Mouse (Mus musculus) hematopoietic multipotent progenitor cell, adult 10-12 weeks (in vitro differentiated cells): ENCODE measurements around the gene Olfr716. TPM values are rescaled to one million over a fixed set of nuclear protein-coding genes. Genes with fewer than 3 reads are reported as not detected.

Experiments used
- polyA plus RNA-seq: library from polyadenylated mRNA; stranded (reverse); fragments of >175 nt; gene quantifications from 2 replicates; pipeline ENCODE4 v1.2.3, GENCODE M21; 2012; ENCODE audit warnings: low replicate concordance

Gene Olfr716
- not detected in 2 replicates for polyA plus RNA-seq

GRCm38 (mm10) chr7:107138027-107138426, at the start of gene Olfr716:
Gene Olfr716 (plus strand): TSS chr7:107138327.

DNA sequence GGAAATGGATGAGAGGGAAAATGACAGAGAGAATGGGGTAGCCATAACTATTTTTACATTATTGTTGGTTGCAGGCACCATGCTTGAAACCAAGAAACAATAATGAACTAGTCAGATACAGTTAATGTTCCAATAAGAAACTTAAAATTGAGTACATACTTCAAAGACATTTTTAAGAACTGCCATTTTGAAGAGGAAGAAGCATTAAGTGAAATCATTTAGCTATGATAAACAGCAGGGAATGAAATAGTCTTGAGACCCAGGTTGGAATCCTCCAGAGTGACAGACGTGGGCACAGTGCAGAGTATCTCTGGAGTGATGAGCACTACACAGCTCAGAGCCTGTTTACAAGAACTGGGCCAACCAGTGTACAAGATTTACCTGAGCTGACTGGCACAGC, 45.2 kb upstream of the Olfr716 start, which contains the start of gene Olfr17:
Gene Olfr17 (plus strand): TSS at position 301 of the 400 bp plus-strand sequence.

DNA sequence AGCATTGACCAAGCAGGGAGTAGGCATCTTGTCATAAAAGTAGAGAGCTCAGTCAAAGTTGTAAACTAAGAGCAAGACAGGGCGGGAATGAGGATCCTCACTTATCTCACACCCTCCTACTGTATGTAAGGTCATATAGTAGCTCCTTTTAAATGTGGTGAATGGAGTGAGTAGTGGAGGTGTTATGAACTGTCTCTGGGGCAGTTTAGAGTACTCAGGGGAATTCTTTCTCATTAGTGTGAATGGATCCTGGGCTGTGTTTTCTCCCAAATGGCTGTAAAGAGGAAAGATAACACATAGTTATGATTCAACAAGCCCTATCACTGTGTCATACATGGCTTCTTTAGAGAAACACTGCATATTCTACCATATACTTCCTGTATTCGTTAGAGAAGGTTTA, 27.9 kb upstream of the Olfr716 start, which contains the start of gene Olfr715b:
Gene Olfr715b (minus strand): TSS at position 101 of the 400 bp plus-strand sequence.

GRCm38 (mm10) chr7:107130983-107131382, 7.1 kb upstream of the Olfr716 start, which contains the start of gene Olfr715:
Gene Olfr715 (minus strand): TSS chr7:107131083.

GRCm38 (mm10) chr7:107166690-107167089, 28.6 kb downstream of the Olfr716 start, which contains the start of gene Nlrp14:
Gene Nlrp14 (plus strand): TSS chr7:107166990.

Other genes with a start within 250 kb of the Olfr716 start
- gene Olfr707, start 237.1 kb upstream of the Olfr716 start, polyA plus RNA-seq, result not detected in 2 replicates
- not detected in 2 replicates for gene Olfr1532-ps1, start 230.3 kb upstream of the Olfr716 start, polyA plus RNA-seq
- not detected in 2 replicates for gene Olfr709-ps1, start 206.1 kb upstream of the Olfr716 start, polyA plus RNA-seq
- not detected in 2 replicates for gene Olfr710, start 190.0 kb upstream of the Olfr716 start, polyA plus RNA-seq
- gene Olfr6, start 174.4 kb upstream of the Olfr716 start, polyA plus RNA-seq, result 0.03 TPM in 1 of 2 replicates, not detected in the other
- not detected in 2 replicates for gene Olfr711, start 162.9 kb upstream of the Olfr716 start, polyA plus RNA-seq
- not detected in 2 replicates for gene Olfr2, start 132.3 kb upstream of the Olfr716 start, polyA plus RNA-seq
- not detected in 2 replicates for gene Olfr713, start 107.2 kb upstream of the Olfr716 start, polyA plus RNA-seq
- not detected in 2 replicates for gene Olfr714, start 67.3 kb upstream of the Olfr716 start, polyA plus RNA-seq
- gene Olfr17, start 45.1 kb upstream of the Olfr716 start, polyA plus RNA-seq, result not detected in 2 replicates
- gene Olfr715b, start 28.0 kb upstream of the Olfr716 start, polyA plus RNA-seq, result not detected in 2 replicates
- gene Olfr715, start 7.2 kb upstream of the Olfr716 start, polyA plus RNA-seq, result not detected in 2 replicates
- gene Nlrp14, start 28.7 kb downstream of the Olfr716 start, polyA plus RNA-seq, result not detected in 2 replicates
- gene Rbmxl2, start 71.1 kb downstream of the Olfr716 start, polyA plus RNA-seq, result not detected in 2 replicates
- gene Syt9, start 232.4 kb downstream of the Olfr716 start, polyA plus RNA-seq, result not detected in 2 replicates